Mouse (Mus musculus): Measurements from ENCODE around the gene Ggn.
"Not testable (repeated sequence)": the region's sequence is repeated elsewhere in the genome, so short reads cannot be mapped to it uniquely, and the experiment has no call there.

Gene Ggn

GRCm38 (mm10) chr7:29170066-29170754, at the start of gene Ggn, which contains the start of gene Spred3:
Gene Ggn, plus strand, starts transcription at chr7:29170210.
Gene Spred3, minus strand, starts transcription at chr7:29170411.
- DNase-seq: peak; percentile 35 to 49

GRCm38 (mm10) chr7:29122821-29123220, 47.2 kb upstream of the Ggn start:
- DNase-seq: no peak

GRCm38 (mm10) chr7:29123531-29124358, 46.3 kb upstream of the Ggn start:
- no peak for DNase-seq

- no peak for DNase-seq
Observed at GRCm38 (mm10) chr7:29124970-29125369, 45.0 kb upstream of the Ggn start, which contains the start of gene Ryr1. Gene Ryr1, minus strand, starts transcription at chr7:29125179.

- DNase-seq: peak; percentile 30 to 39
Observed at GRCm38 (mm10) chr7:29126173-29126915, 43.7 kb upstream of the Ggn start.

GRCm38 (mm10) chr7:29128725-29129124, 41.3 kb upstream of the Ggn start:
- no peak for DNase-seq

- no peak for DNase-seq
Observed at GRCm38 (mm10) chr7:29134230-29134629, 35.8 kb upstream of the Ggn start.

- DNase-seq: no peak
Observed at GRCm38 (mm10) chr7:29134693-29135386, 35.2 kb upstream of the Ggn start, which contains the start of gene Rasgrp4. Gene Rasgrp4, plus strand, starts transcription at chr7:29134851.

GRCm38 (mm10) chr7:29137429-29137828, 32.6 kb upstream of the Ggn start:
- no peak for DNase-seq

GRCm38 (mm10) chr7:29139237-29139636, 30.8 kb upstream of the Ggn start:
- not testable (repeated sequence) for DNase-seq

- no peak for DNase-seq
Observed at GRCm38 (mm10) chr7:29141416-29141815, 28.6 kb upstream of the Ggn start.

- no peak for DNase-seq
Observed at GRCm38 (mm10) chr7:29144006-29144405, 26.0 kb upstream of the Ggn start.

- DNase-seq: no peak
Observed at GRCm38 (mm10) chr7:29146625-29147367, 23.2 kb upstream of the Ggn start.

GRCm38 (mm10) chr7:29148771-29149170, 21.2 kb upstream of the Ggn start:
- no peak for DNase-seq

- no peak for DNase-seq
Observed at GRCm38 (mm10) chr7:29151486-29151885, 18.5 kb upstream of the Ggn start.

- DNase-seq: no peak
Observed at GRCm38 (mm10) chr7:29154018-29154720, 15.8 kb upstream of the Ggn start.

- peak; percentile 89 to 94 for DNase-seq
Observed at GRCm38 (mm10) chr7:29155196-29155837, 14.7 kb upstream of the Ggn start.

- DNase-seq: peak; percentile 86 to 89
Observed at GRCm38 (mm10) chr7:29155838-29156782, 13.9 kb upstream of the Ggn start, which contains the start of gene Fam98c. Gene Fam98c, minus strand, starts transcription at chr7:29156234.

GRCm38 (mm10) chr7:29158264-29158663, 11.7 kb upstream of the Ggn start:
- no peak for DNase-seq
